Mouse (Mus musculus) limb, embryonic 12.5 days (tissue): ENCODE data around the gene Limch1. TPM values are rescaled to one million over a fixed set of nuclear protein-coding genes. Genes with fewer than 3 reads are reported as not detected.

Experiments
- microRNA-seq: library from miRNA; unstranded; fragments of <30 nt; microRNA quantifications from one replicate; pipeline ENCODE4, GENCODE M21; 2017
- polyA plus RNA-seq: library from polyadenylated mRNA; unstranded; fragments of >200 nt; fragmentation: Nextera tagmentation; extraction: Ambion mirVana; gene quantifications from 2 replicates; pipeline ENCODE4 v1.2.1, GENCODE M21; 2016

Limch1 gene
- polyA plus RNA-seq, 1 experiment from 2014 or later: 58.1 TPM

Small RNA genes lying within 50 kb of the gene (microRNA-seq; reads per million reads assigned to microRNA genes)
- not detected for gene Gm23841

Other genes with a start within 250 kb of the Limch1 start
- 46.9 and 48.6 TPM in 2 replicates for gene Apbb2, start 127.0 kb upstream of the Limch1 start, polyA plus RNA-seq
- gene Uchl1, start 69.7 kb upstream of the Limch1 start, polyA plus RNA-seq: 57.6 and 65.6 TPM in 2 replicates